Mouse (Mus musculus) CH12.LX (cell line): ENCODE results near the gene Sorcs1. TPM values are rescaled to one million over a fixed set of nuclear protein-coding genes. Genes with fewer than 3 reads are reported as not detected.

ENCODE experiments used
- DNase-seq: peaks from one replicate; pipeline ENCODE4 v3.0.0-alpha.2; 2013; ENCODE audit errors: extremely low read depth
- H3K27ac ChIP-seq: 2 replicates; pipeline ENCODE4 v1.5.1; 2012; ENCODE audit warnings: low read depth, mild to moderate bottlenecking, control low read depth, moderate library complexity; ENCODE audit not compliant: insufficient read depth
- H3K27me3 ChIP-seq: replicated peaks from 2 replicates; pipeline ENCODE3; 2012; ENCODE audit warnings: inconsistent platforms
- H3K36me3 ChIP-seq, 2 experiments: replicated peaks in 1 of 2; 2 replicates each; pipeline versions ENCODE3 to v1.6.1; 2012; ENCODE audit warnings: inconsistent platforms in 1 of 2, low read length in 1 of 2, mild to moderate bottlenecking in 1 of 2, mixed read lengths in 1 of 2, moderate library complexity in 1 of 2; ENCODE audit not compliant: control insufficient read depth in 1 of 2, insufficient read depth in 1 of 2
- H3K4me1 ChIP-seq, 2 experiments: 2 replicates each; pipeline ENCODE4 v1.6.1; 2012; ENCODE audit warnings: inconsistent platforms in 1 of 2, moderate library complexity in 1 of 2; ENCODE audit not compliant: insufficient read depth in 2 of 2, control insufficient read depth in 1 of 2
- H3K4me2 ChIP-seq: 2 replicates; pipeline ENCODE4 v1.6.1; 2012; ENCODE audit warnings: low read depth, mild to moderate bottlenecking, control low read depth; ENCODE audit not compliant: poor library complexity, insufficient read depth, severe bottlenecking
- H3K4me3 ChIP-seq, 3 experiments: fragments of 150-350 bp in 1 of 3; sonication (generic) in 1 of 3; replicated peaks in 1 of 3; 2 replicates each; pipeline versions ENCODE3 to v1.5.1; 2011 to 2012; ENCODE audit warnings: low read depth in 2 of 3, low read length in 2 of 3, mild to moderate bottlenecking in 2 of 3, moderate library complexity in 2 of 3, control low read depth in 1 of 3, improper control_type of control experiment in 1 of 3, inconsistent platforms in 1 of 3, mixed read lengths in 1 of 3; ENCODE audit not compliant: poor library complexity in 1 of 3
- H3K79me2 ChIP-seq: replicated peaks from 2 replicates; pipeline ENCODE4 v1.6.1; 2012; ENCODE audit warnings: mild to moderate bottlenecking, moderate library complexity; ENCODE audit not compliant: control insufficient read depth, poor library complexity, insufficient read depth, severe bottlenecking; ENCODE audit errors: extremely low read depth
- H3K9ac ChIP-seq: 2 replicates; pipeline ENCODE4 v1.6.1; 2012; ENCODE audit warnings: low read depth, mild to moderate bottlenecking, control low read depth, moderate library complexity; ENCODE audit not compliant: insufficient read depth
- H3K9me3 ChIP-seq: replicated peaks from 2 replicates; pipeline ENCODE3; 2012; ENCODE audit warnings: low read length, inconsistent platforms, mixed read lengths
- CHD1 ChIP-seq: IDR thresholded peaks from 2 replicates; pipeline ENCODE4 v1.6.1; 2012; ENCODE audit warnings: low read depth, low read length, improper control_type of control experiment, inconsistent platforms
- CHD2 ChIP-seq: IDR thresholded peaks from 2 replicates; pipeline ENCODE4 v1.6.1; 2011; ENCODE audit warnings: low read length, improper control_type of control experiment
- CTCF ChIP-seq, 2 experiments: IDR thresholded peaks in 1 of 2; conservative IDR thresholded peaks in 1 of 2; 2 replicates each; pipeline ENCODE4 v1.5.1; 2011 to 2012; ENCODE audit warnings: low read depth in 2 of 2, low read length in 2 of 2, improper control_type of control experiment in 1 of 2, inconsistent platforms in 1 of 2, mild to moderate bottlenecking in 1 of 2, moderate library complexity in 1 of 2
- ELF1 ChIP-seq: IDR thresholded peaks from 2 replicates; pipeline ENCODE4 v1.6.1; 2014; ENCODE audit warnings: low read depth, mild to moderate bottlenecking, inconsistent platforms, low read length, improper control_type of control experiment
- EP300 ChIP-seq: IDR thresholded peaks from 2 replicates; pipeline ENCODE4 v1.6.1; 2011; ENCODE audit warnings: low read length, improper control_type of control experiment
- GABPA ChIP-seq: IDR thresholded peaks from 2 replicates; pipeline ENCODE4 v1.6.1; 2012; ENCODE audit warnings: low read depth, low read length, improper control_type of control experiment, inconsistent platforms; ENCODE audit not compliant: insufficient replicate concordance
- HCFC1 ChIP-seq: IDR thresholded peaks from 2 replicates; pipeline ENCODE4 v1.6.1; 2012; ENCODE audit warnings: low read depth, mild to moderate bottlenecking, inconsistent platforms, low read length, improper control_type of control experiment
- JUND ChIP-seq: conservative IDR thresholded peaks from 2 replicates; pipeline ENCODE4 v1.6.1; 2011; ENCODE audit warnings: low read depth, low read length, improper control_type of control experiment
- MAFK ChIP-seq: IDR thresholded peaks from 2 replicates; pipeline ENCODE4 v1.6.1; 2011; ENCODE audit warnings: low read length, improper control_type of control experiment; ENCODE audit not compliant: insufficient replicate concordance
- MAZ ChIP-seq: IDR thresholded peaks from 2 replicates; pipeline ENCODE4 v1.6.1; 2012; ENCODE audit warnings: low read depth, mild to moderate bottlenecking, inconsistent platforms, low read length, improper control_type of control experiment, moderate library complexity
- MEF2A ChIP-seq: IDR thresholded peaks from 2 replicates; pipeline ENCODE4 v1.6.1; 2014; ENCODE audit warnings: low read depth, mild to moderate bottlenecking, inconsistent platforms, low read length, improper control_type of control experiment, borderline replicate concordance
- MXI1 ChIP-seq: IDR thresholded peaks from 2 replicates; pipeline ENCODE4 v1.6.1; 2011; ENCODE audit warnings: mild to moderate bottlenecking, low read depth, low read length, improper control_type of control experiment
- MYC ChIP-seq: IDR thresholded peaks from 2 replicates; pipeline ENCODE4 v1.6.1; 2011; ENCODE audit warnings: low read depth, mild to moderate bottlenecking, improper control_type of control experiment, low read length
- NELFE ChIP-seq: IDR thresholded peaks from 2 replicates; pipeline ENCODE4 v1.6.1; 2011; ENCODE audit warnings: low read depth, low read length, improper control_type of control experiment
- NRF1 ChIP-seq: IDR thresholded peaks from 2 replicates; pipeline ENCODE4 v1.6.1; 2014; ENCODE audit warnings: low read depth, mild to moderate bottlenecking, inconsistent platforms, low read length, improper control_type of control experiment, moderate library complexity
- PAX5 ChIP-seq: IDR thresholded peaks from 2 replicates; pipeline ENCODE4 v1.6.1; 2012; ENCODE audit warnings: low read length, inconsistent platforms, mixed read lengths
- POLR2AphosphoS2 ChIP-seq: IDR thresholded peaks from 2 replicates; pipeline ENCODE4 v1.6.1; 2011; ENCODE audit warnings: low read depth, low read length, improper control_type of control experiment
- RAD21 ChIP-seq: IDR thresholded peaks from 2 replicates; pipeline ENCODE4 v1.6.1; 2011; ENCODE audit warnings: low read depth, mild to moderate bottlenecking, low read length, improper control_type of control experiment, moderate library complexity
- RCOR1 ChIP-seq: conservative IDR thresholded peaks from 2 replicates; pipeline ENCODE4 v1.6.1; 2012; ENCODE audit warnings: low read depth, mild to moderate bottlenecking, inconsistent platforms, low read length, improper control_type of control experiment
- SIN3A ChIP-seq: IDR thresholded peaks from 2 replicates; pipeline ENCODE4 v1.6.1; 2012; ENCODE audit warnings: low read length, improper control_type of control experiment, inconsistent platforms
- TBP ChIP-seq: conservative IDR thresholded peaks from 2 replicates; pipeline ENCODE4 v1.6.1; 2011; ENCODE audit warnings: low read depth, low read length, improper control_type of control experiment
- TCF12 ChIP-seq: IDR thresholded peaks from 2 replicates; pipeline ENCODE4 v1.6.1; 2014; ENCODE audit warnings: low read depth, mild to moderate bottlenecking, inconsistent platforms, low read length, improper control_type of control experiment
- UBTF ChIP-seq: IDR thresholded peaks from 2 replicates; pipeline ENCODE4 v1.6.1; 2012; ENCODE audit warnings: low read depth, mild to moderate bottlenecking, inconsistent platforms, low read length, improper control_type of control experiment, moderate library complexity
- USF1 ChIP-seq: IDR thresholded peaks from 2 replicates; pipeline ENCODE4 v1.6.1; 2014; ENCODE audit warnings: low read depth, mild to moderate bottlenecking, inconsistent platforms, low read length, improper control_type of control experiment
- ZC3H11A ChIP-seq: IDR thresholded peaks from 2 replicates; pipeline ENCODE4 v1.6.1; 2012; ENCODE audit warnings: low read depth, mild to moderate bottlenecking, inconsistent platforms, low read length, improper control_type of control experiment
- ZKSCAN1 ChIP-seq: IDR thresholded peaks from 2 replicates; pipeline ENCODE4 v1.6.1; 2012; ENCODE audit warnings: low read depth, inconsistent platforms, low read length, improper control_type of control experiment, borderline replicate concordance
- ZMIZ1 ChIP-seq: IDR thresholded peaks from 2 replicates; pipeline ENCODE4 v1.6.1; 2012; ENCODE audit warnings: low read depth, mild to moderate bottlenecking, inconsistent platforms, low read length, improper control_type of control experiment
- dilution Hi-C: fragments of 300-500 bp; cut with MboI; formaldehyde crosslinking; loops from 2 replicates; pipeline ENCODE4 v1.14.3; 2020; ENCODE audit warnings: low sequenced_read_pairs; ENCODE audit not compliant: extremely low pct_unique_long_range_greater_than_20kb, extremely low pct_ligation_motif_present
- in situ Hi-C: fragments of 300-500 bp; cut with MboI; formaldehyde crosslinking; loops from 3 replicates; pipeline ENCODE4 v1.14.3; 2019; ENCODE audit warnings: low sequenced_read_pairs, low pct_ligation_motif_present, low pct_unique_long_range_greater_than_20kb, mixed read lengths
- polyA plus RNA-seq: library from polyadenylated mRNA; unstranded; fragments of >175 nt; gene quantifications from 2 replicates; pipeline ENCODE4 v1.2.1, GENCODE M21; 2012; ENCODE audit warnings: low read depth; ENCODE audit not compliant: insufficient read length
- total RNA-seq, 2 experiments: library from RNA; depleted of rRNA; stranded (reverse); fragments of 300-350 nt in 1 of 2; fragments of >200 nt in 1 of 2; gene quantifications; 2 replicates each; pipeline ENCODE4 v1.2.3; 2012 to 2014

The Sorcs1 gene
- total and polyA plus RNA-seq, 3 experiments: 0.08 TPM; not detected in 2

DNA sequence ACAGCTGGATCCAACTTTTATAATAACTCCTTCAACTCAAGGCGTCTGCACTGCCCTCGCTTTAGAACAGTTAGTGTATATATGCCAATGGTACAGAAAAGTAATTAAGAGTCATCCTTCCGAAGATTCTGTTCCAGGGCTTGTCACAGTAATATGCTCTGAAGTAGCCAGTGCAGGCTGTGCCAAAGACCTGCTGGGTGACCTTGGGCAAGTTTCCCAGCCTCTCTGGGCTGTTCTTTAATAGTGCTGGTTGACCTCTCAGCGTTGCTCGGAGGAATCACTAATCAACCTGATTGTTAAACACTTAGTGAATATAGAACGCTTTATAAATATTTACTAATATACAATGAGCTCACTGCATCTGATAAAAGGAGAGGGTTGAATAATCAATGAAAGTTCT lies 282.7 kb downstream of the Sorcs1 start:
- TF ChIP-seq RAD21: no peak
- no peak for TF ChIP-seq HCFC1
- TF ChIP-seq MEF2A: no peak
- no peak for TF ChIP-seq NRF1
- no peak for TF ChIP-seq NELFE
- TF ChIP-seq RCOR1: no peak
- TF ChIP-seq ZMIZ1: no peak
- no peak for TF ChIP-seq CHD1
- no peak for TF ChIP-seq MXI1
- no peak for TF ChIP-seq MYC
- no peak for TF ChIP-seq CHD2
- no peak for TF ChIP-seq JUND
- no peak for TF ChIP-seq ZC3H11A
- no peak for TF ChIP-seq TCF12
- TF ChIP-seq TBP: no peak
- TF ChIP-seq SIN3A: no peak
- H3K4me1 ChIP-seq: no peaks in the 10 kb centered on the region
- H3K9ac ChIP-seq: no peak overlapping the region
- no peak for DNase-seq
- in situ Hi-C loops: no loop called here
- no peak overlapping the region for H3K4me2 ChIP-seq
- no peak overlapping the region for H3K27ac ChIP-seq
- dilution Hi-C loops: no loop called here
- no peaks in the 10 kb centered on the region for H3K36me3 ChIP-seq
- no peaks in the 10 kb centered on the region for H3K79me2 ChIP-seq
- H3K4me3 ChIP-seq: no peak overlapping the region
- H3K27me3 ChIP-seq: no peaks in the 10 kb centered on the region
- H3K9me3 ChIP-seq: peaks cover 46% of the 10 kb centered on the region

DNA sequence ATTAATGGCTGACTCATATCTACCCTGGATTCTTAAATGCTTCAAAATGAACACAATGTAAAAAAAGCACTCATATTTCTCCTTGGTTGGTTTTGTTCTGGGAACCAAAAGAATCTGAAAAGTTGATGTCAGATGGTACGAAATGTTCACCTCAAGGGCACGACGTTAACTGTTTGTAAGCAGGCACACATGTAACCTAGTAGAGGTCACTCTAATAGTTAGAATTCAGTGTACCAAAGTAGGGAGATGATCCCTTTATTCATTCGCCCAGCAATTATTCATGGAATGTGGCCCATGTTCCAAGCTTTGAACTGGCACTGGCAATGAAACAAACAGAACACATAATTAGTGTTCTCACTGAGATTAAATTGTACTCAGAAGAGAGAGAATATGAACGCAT lies 284.3 kb downstream of the Sorcs1 start:
- in situ Hi-C loops: no loop called here
- dilution Hi-C loops: no loop called here
- H3K36me3 ChIP-seq: no peaks in the 10 kb centered on the region
- no peak overlapping the region for H3K4me3 ChIP-seq
- H3K4me2 ChIP-seq: no peak overlapping the region
- TF ChIP-seq MAFK (no peak), POLR2AphosphoS2 (no peak), RCOR1 (no peak), USF1 (no peak), EP300 (no peak), CTCF (conservative IDR thresholded peaks at IDR 0.05 in 1 of 2, IDR thresholded peaks at IDR 0.05 in 1 of 2; ENCODE audit: low read depth in 2 of 2, low read length in 2 of 2) (no peak), MAZ (no peak), NRF1 (no peak), ELF1 (no peak), PAX5 (no peak), MEF2A (no peak), TBP (no peak), HCFC1 (no peak), GABPA (no peak), SIN3A (no peak), UBTF (no peak), MYC (no peak), CHD2 (no peak), TCF12 (no peak), ZKSCAN1 (no peak)
- no peak for DNase-seq
- no peaks in the 10 kb centered on the region for H3K4me1 ChIP-seq
- H3K27ac ChIP-seq: no peak overlapping the region
- no peaks in the 10 kb centered on the region for H3K27me3 ChIP-seq
- H3K79me2 ChIP-seq: no peaks in the 10 kb centered on the region
- H3K9ac ChIP-seq: no peak overlapping the region
- peaks cover 47% of the 10 kb centered on the region for H3K9me3 ChIP-seq
